Mouse (Mus musculus): ENCODE measurements around the gene Fam57a.

DNA sequence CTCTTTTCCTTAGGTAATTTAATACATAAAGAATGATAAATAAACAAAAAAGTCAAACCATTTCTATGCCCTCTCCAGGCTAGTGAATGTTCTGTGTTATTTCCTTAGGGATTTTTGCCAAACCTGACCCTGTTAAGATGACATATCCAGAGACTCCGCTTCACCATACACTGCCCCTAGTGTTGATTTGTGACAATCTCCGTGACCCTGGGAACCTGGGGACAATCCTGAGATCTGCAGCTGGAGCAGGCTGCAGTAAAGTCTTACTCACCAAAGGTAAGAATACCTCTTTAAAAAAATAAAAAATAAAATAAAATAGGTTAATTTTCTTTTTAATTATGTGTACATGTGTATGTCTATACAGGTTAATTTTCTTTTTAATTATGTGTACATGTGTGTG is 67.8 kb downstream of the Fam57a start:
- no peak for TF ChIP-seq CTCF (IDR thresholded peaks at IDR 0.05)
- TF ChIP-seq EP300 (IDR thresholded peaks at IDR 0.05; ENCODE audit: insufficient read depth, low read depth, low read length) = no peak
